Comparison of ENCODE assay signal across 8 mouse cellular contexts in the genomic region with DNA sequence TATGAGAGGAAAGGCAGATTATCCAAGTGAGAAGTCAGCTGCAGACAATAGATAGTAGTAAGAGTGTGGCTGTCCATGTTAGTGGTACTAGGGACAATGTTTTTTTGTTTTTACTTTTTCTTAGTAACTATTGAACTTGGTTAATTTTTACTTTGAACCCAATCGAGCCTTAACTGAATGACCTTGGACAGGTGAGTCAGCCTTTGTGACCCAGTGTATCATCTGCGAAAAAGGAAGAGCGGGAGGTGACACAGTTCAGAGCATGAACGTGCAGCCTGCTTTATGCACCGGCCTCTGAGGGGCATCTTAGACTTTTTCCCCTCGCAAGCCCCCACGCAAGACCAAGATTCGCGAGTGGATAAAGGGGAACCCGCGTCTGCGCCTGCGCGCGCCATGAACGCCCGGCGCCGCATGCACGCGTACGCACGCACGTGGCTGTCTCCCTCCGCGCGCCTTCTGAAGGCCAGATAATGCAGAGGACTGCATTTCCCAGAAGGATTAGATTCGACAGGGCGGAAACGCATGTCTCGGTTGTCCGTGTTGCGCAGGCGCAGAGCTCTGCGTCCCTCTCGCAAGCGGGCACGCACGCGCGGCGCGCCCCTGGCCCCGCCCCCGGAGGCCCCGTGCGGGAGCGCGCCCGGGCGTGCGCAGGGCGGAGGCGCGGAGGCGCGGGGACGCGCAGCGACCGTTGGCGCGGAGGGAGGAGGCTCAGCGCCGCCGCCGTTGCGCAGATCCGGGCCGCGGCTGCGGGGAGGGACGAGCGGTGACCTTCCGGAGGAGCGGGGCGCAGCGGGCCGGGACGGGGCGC. TPM values are rescaled to one million over a fixed set of nuclear protein-coding genes. Genes with fewer than 3 reads are reported as not detected.
DNase-seq lines count a peak whose midpoint lies in the region; ATAC-seq and TF ChIP-seq lines count a peak whose summit lies in the region.

No protein-coding gene starts in this region.

- intact Hi-C loops in heart, adult 2 months (cut with DNase I), result loop anchor here (2.0 to 10.0 kb wide), 2 partner anchors 28 to 280 kb away; partner anchors contain the start of genes Cnn2, Rps15 and Tmem259

- H3K36me3 ChIP-seq in embryonic facial prominence, embryonic 14.5 days (ENCODE audit: control insufficient read depth, insufficient read depth, low read length), result peaks cover 20% of the 10 kb centered on the region; the same call in 1 of the 2 replicates
- peaks cover 7% of the 10 kb centered on the region for H3K36me3 ChIP-seq in heart, adult 2 months (ENCODE audit: control insufficient read depth, insufficient read depth, low read length)
- peaks cover 20% of the 10 kb centered on the region for H3K36me3 ChIP-seq in limb, embryonic 13.5 days
- no peaks in the 10 kb centered on the region for H3K36me3 ChIP-seq in midbrain, embryonic 16.5 days (ENCODE audit: control insufficient read depth, insufficient read depth, low read length)

- peaks cover 5% of the 10 kb centered on the region; the same call in 1 of the 2 replicates for H3K79me2 ChIP-seq in heart, adult 2 months (replicated peaks; ENCODE audit: control insufficient read depth, insufficient read depth, low read length)

- peak; percentile 88 for TF ChIP-seq EP300 in heart, adult 2 months (IDR thresholded peaks at IDR 0.05; ENCODE audit: insufficient read depth, low read depth, low read length)

- peak; percentile 51 for ATAC-seq in embryonic facial prominence, embryonic 14.5 days (ENCODE audit: low read depth)
- peak; percentile 46 for ATAC-seq in limb, embryonic 13.5 days (ENCODE audit: low FRiP score, low read depth)
- peak; percentile 75 for ATAC-seq in midbrain, embryonic 16.5 days

- peak; percentile 97 for DNase-seq in 3T3-L1 (ENCODE audit: low read depth, low spot score)
- peak; percentile 97 to 98 for DNase-seq in adrenal gland, postnatal 4 days (ENCODE audit: low spot score in 2 of 2)
- DNase-seq in embryonic facial prominence, embryonic 14.5 days (ENCODE audit: low spot score), result peak; percentile 100
- peak; percentile 99 to 100 for DNase-seq in heart, adult 2 months
- peak; percentile 99 for DNase-seq in kidney, adult 8-10 months
- peak; percentile 97 to 99 for DNase-seq in spleen, postnatal 10 days (ENCODE audit: low spot score in 2 of 2)

- H3K9ac ChIP-seq in embryonic facial prominence, embryonic 14.5 days (ENCODE audit: low read depth, low read length), result peak overlapping the region; percentile 89
- H3K9ac ChIP-seq in heart, adult 2 months (ENCODE audit: low read depth, low read length), result peak overlapping the region; percentile 93
- peak overlapping the region; percentile 98 for H3K9ac ChIP-seq in limb, embryonic 13.5 days
- H3K9ac ChIP-seq in midbrain, embryonic 16.5 days (ENCODE audit: low read depth, low read length), result peak overlapping the region; percentile 98

- no peak for TF ChIP-seq CTCF in heart, adult 2 months (IDR thresholded peaks at IDR 0.05)

- H3K4me2 ChIP-seq in embryonic facial prominence, embryonic 14.5 days (ENCODE audit: low read depth, low read length), result peak overlapping the region; percentile 75
- peak overlapping the region; percentile 87 for H3K4me2 ChIP-seq in limb, embryonic 13.5 days (replicated peaks)
- peak overlapping the region; percentile 87 for H3K4me2 ChIP-seq in midbrain, embryonic 16.5 days (ENCODE audit: low read length)

- H3K27ac ChIP-seq in embryonic facial prominence, embryonic 14.5 days (replicated peaks; ENCODE audit: low read depth, low read length), result peak overlapping the region; percentile 68
- H3K27ac ChIP-seq in heart, adult 2 months, result peak overlapping the region; percentile 99
- peak overlapping the region; percentile 67; the same call in 1 of the 2 replicates for H3K27ac ChIP-seq in limb, embryonic 13.5 days
- H3K27ac ChIP-seq in midbrain, embryonic 16.5 days (ENCODE audit: low read length), result peak overlapping the region; percentile 86

- no peaks in the 10 kb centered on the region for H3K27me3 ChIP-seq in embryonic facial prominence, embryonic 14.5 days (replicated peaks; ENCODE audit: control insufficient read depth, insufficient read depth, low read length)
- H3K27me3 ChIP-seq in heart, adult 2 months (ENCODE audit: control insufficient read depth, insufficient read depth, low read length), result no peaks in the 10 kb centered on the region
- H3K27me3 ChIP-seq in limb, embryonic 13.5 days, result no peaks in the 10 kb centered on the region
- no peaks in the 10 kb centered on the region for H3K27me3 ChIP-seq in midbrain, embryonic 16.5 days (ENCODE audit: control insufficient read depth, insufficient read depth, low read depth, low read length)

- TF ChIP-seq POLR2A in heart, adult 2 months (IDR thresholded peaks at IDR 0.05; ENCODE audit: insufficient read depth, low read depth, low read length), result peak; percentile 48; the same call in 1 of the 2 replicates

- H3K4me3 ChIP-seq in embryonic facial prominence, embryonic 14.5 days (ENCODE audit: low read depth, low read length), result peak overlapping the region; percentile 76
- H3K4me3 ChIP-seq in heart, adult 2 months, result peak overlapping the region; percentile 90
- peak overlapping the region; percentile 94 for H3K4me3 ChIP-seq in limb, embryonic 13.5 days
- H3K4me3 ChIP-seq in midbrain, embryonic 16.5 days (ENCODE audit: low read depth, low read length), result peak overlapping the region; percentile 94

- peaks cover 45% of the 10 kb centered on the region for H3K4me1 ChIP-seq in embryonic facial prominence, embryonic 14.5 days (ENCODE audit: control insufficient read depth, insufficient read depth, low read length)
- H3K4me1 ChIP-seq in heart, adult 2 months (ENCODE audit: control insufficient read depth, insufficient read depth, low read length), result peaks cover 14% of the 10 kb centered on the region
- peaks cover 63% of the 10 kb centered on the region for H3K4me1 ChIP-seq in limb, embryonic 13.5 days
- H3K4me1 ChIP-seq in midbrain, embryonic 16.5 days (ENCODE audit: control insufficient read depth, insufficient read depth, low read length), result peaks cover 57% of the 10 kb centered on the region

- WGBS in embryonic facial prominence, embryonic 14.5 days, result 3% methylated on average over 42 of the region's 81 CpGs
- 1% methylated on average over 73 of the region's 81 CpGs for WGBS in heart, adult 2 months
- 1% methylated on average over 80 of the region's 81 CpGs for WGBS in limb, embryonic 13.5 days
- 2% methylated on average over 78 of the region's 81 CpGs for WGBS in midbrain, embryonic 16.5 days

- no peaks in the 10 kb centered on the region for H3K9me3 ChIP-seq in embryonic facial prominence, embryonic 14.5 days (ENCODE audit: control insufficient read depth, low read length)
- no peaks in the 10 kb centered on the region for H3K9me3 ChIP-seq in limb, embryonic 13.5 days
- H3K9me3 ChIP-seq in midbrain, embryonic 16.5 days (replicated peaks; ENCODE audit: control insufficient read depth, low read length, poor library complexity, severe bottlenecking), result no peaks in the 10 kb centered on the region

RNA-seq across cellular contexts. Expression of gene Dazap1, which starts 3.3 kb away (rescaled TPM):
- 100 to 1,000 TPM; 180 to 181 TPM for total RNA-seq in adrenal gland, postnatal 4 days (2021)
- polyA plus RNA-seq in embryonic facial prominence, embryonic 14.5 days (2014; fragmentation: Nextera tagmentation; extraction: Ambion mirVana), result 42.3 and 43.5 TPM in 2 replicates
- total RNA-seq in heart, adult 2 months (2021), result 10 to 100 TPM; 56.4 to 57.9 TPM
- 37.6 and 41.0 TPM in 2 replicates for polyA plus RNA-seq in heart, adult 2 months (2012; rRNA removed)
- polyA plus RNA-seq in limb, embryonic 13.5 days (2015; fragmentation: Nextera tagmentation; extraction: Ambion mirVana), result 64.9 and 67.9 TPM in 2 replicates
- polyA plus RNA-seq in midbrain, embryonic 16.5 days (2015; fragmentation: Nextera tagmentation; extraction: Ambion mirVana), result 43.7 and 51.9 TPM in 2 replicates

RNA-seq across cellular contexts. Expression of gene Gamt, which starts 3.7 kb away (rescaled TPM):
- total RNA-seq in adrenal gland, postnatal 4 days (2021), result 100 to 1,000 TPM; 181 to 214 TPM
- polyA plus RNA-seq in embryonic facial prominence, embryonic 14.5 days (2014; fragmentation: Nextera tagmentation; extraction: Ambion mirVana), result 124 and 139 TPM in 2 replicates
- total RNA-seq in heart, adult 2 months (2021), result 1 to 10 TPM; 8.3 to 8.4 TPM
- polyA plus RNA-seq in heart, adult 2 months (2012; rRNA removed), result 8.0 and 11.0 TPM in 2 replicates
- 57.1 and 58.4 TPM in 2 replicates for polyA plus RNA-seq in limb, embryonic 13.5 days (2015; fragmentation: Nextera tagmentation; extraction: Ambion mirVana)
- polyA plus RNA-seq in midbrain, embryonic 16.5 days (2015; fragmentation: Nextera tagmentation; extraction: Ambion mirVana), result 15.8 and 19.5 TPM in 2 replicates

RNA-seq across cellular contexts. Expression of gene Ndufs7, which starts 15.6 kb away (rescaled TPM):
- 100 to 1,000 TPM; 208 to 225 TPM for total RNA-seq in adrenal gland, postnatal 4 days (2021)
- polyA plus RNA-seq in embryonic facial prominence, embryonic 14.5 days (2014; fragmentation: Nextera tagmentation; extraction: Ambion mirVana), result 360 and 370 TPM in 2 replicates
- total RNA-seq in heart, adult 2 months (2021), result 1,000 to 10,000 TPM in 1 of 2 experiments, 100 to 1,000 TPM in 1; 943 to 1,108 TPM
- polyA plus RNA-seq in heart, adult 2 months (2012; rRNA removed), result 1,263 and 1,990 TPM in 2 replicates
- 298 and 306 TPM in 2 replicates for polyA plus RNA-seq in limb, embryonic 13.5 days (2015; fragmentation: Nextera tagmentation; extraction: Ambion mirVana)
- 263 and 302 TPM in 2 replicates for polyA plus RNA-seq in midbrain, embryonic 16.5 days (2015; fragmentation: Nextera tagmentation; extraction: Ambion mirVana)

RNA-seq across cellular contexts. Expression of gene Rps15, which starts 27.7 kb away (rescaled TPM):
- 1,000 to 10,000 TPM; 1,413 to 1,504 TPM for total RNA-seq in adrenal gland, postnatal 4 days (2021)
- polyA plus RNA-seq in embryonic facial prominence, embryonic 14.5 days (2014; fragmentation: Nextera tagmentation; extraction: Ambion mirVana), result 1,047 and 1,145 TPM in 2 replicates
- 100 to 1,000 TPM; 748 to 861 TPM for total RNA-seq in heart, adult 2 months (2021)
- 880 and 1,041 TPM in 2 replicates for polyA plus RNA-seq in heart, adult 2 months (2012; rRNA removed)
- 908 and 936 TPM in 2 replicates for polyA plus RNA-seq in limb, embryonic 13.5 days (2015; fragmentation: Nextera tagmentation; extraction: Ambion mirVana)
- polyA plus RNA-seq in midbrain, embryonic 16.5 days (2015; fragmentation: Nextera tagmentation; extraction: Ambion mirVana), result 465 and 476 TPM in 2 replicates

RNA-seq across cellular contexts. Expression of gene Apc2, which starts 31.2 kb away (rescaled TPM):
- 10 to 100 TPM in 1 of 2 experiments, 1 to 10 TPM in 1; 9.9 to 10.4 TPM for total RNA-seq in adrenal gland, postnatal 4 days (2021)
- 6.2 and 7.4 TPM in 2 replicates for polyA plus RNA-seq in embryonic facial prominence, embryonic 14.5 days (2014; fragmentation: Nextera tagmentation; extraction: Ambion mirVana)
- total RNA-seq in heart, adult 2 months (2021), result 1 to 10 TPM; 2.3 to 2.6 TPM
- 2.4 and 2.7 TPM in 2 replicates for polyA plus RNA-seq in heart, adult 2 months (2012; rRNA removed)
- 3.3 and 3.8 TPM in 2 replicates for polyA plus RNA-seq in limb, embryonic 13.5 days (2015; fragmentation: Nextera tagmentation; extraction: Ambion mirVana)
- polyA plus RNA-seq in midbrain, embryonic 16.5 days (2015; fragmentation: Nextera tagmentation; extraction: Ambion mirVana), result 172 and 205 TPM in 2 replicates

Comparison
In these comparisons a context has a peak if more than half of its experiments do, and no peak if none do; other contexts are left out.
1. Peak in every context shown above with its lines: DNase-seq, ATAC-seq, H3K4me3 ChIP-seq and H3K27ac ChIP-seq.